Mouse (Mus musculus) forebrain, postnatal 0 days (tissue): ENCODE measurements around the gene Dnah9. TPM values are rescaled to one million over a fixed set of nuclear protein-coding genes. Genes with fewer than 3 reads are reported as not detected.
A peak's percentile ranks its signal among the peaks of the same experiment; 100 is the strongest.

ENCODE experiments used
- ATAC-seq: fragments of 200-750 bp; cut with Nextera tagmentation; 2 replicates; pipeline ENCODE4 v1.8.0; 2017; ENCODE audit warnings: mild to moderate bottlenecking, moderate library complexity
- DNase-seq: peaks from one replicate; pipeline ENCODE4 v3.0.0-alpha.2; 2015
- H3K27ac ChIP-seq: fragments of 300-500 bp; sonication (generic); 2 replicates; pipeline ENCODE4 v1.5.1; 2014; ENCODE audit warnings: low read depth, mild to moderate bottlenecking, antibody characterized with exemption, low read length, moderate library complexity, mixed read lengths
- H3K27me3 ChIP-seq: fragments of 300-500 bp; sonication (generic); 2 replicates; pipeline ENCODE4 v1.6.1; 2014; ENCODE audit warnings: mild to moderate bottlenecking, low read length, mixed read lengths; ENCODE audit not compliant: insufficient read depth
- H3K36me3 ChIP-seq: fragments of 300-500 bp; sonication (generic); 2 replicates; pipeline ENCODE4 v1.6.1; 2014; ENCODE audit warnings: mild to moderate bottlenecking, moderate library complexity; ENCODE audit not compliant: insufficient read depth
- H3K4me1 ChIP-seq: fragments of 300-500 bp; sonication (generic); 2 replicates; pipeline ENCODE4 v1.6.1; 2014; ENCODE audit warnings: antibody characterized with exemption; ENCODE audit not compliant: insufficient read depth
- H3K4me2 ChIP-seq: fragments of 300-500 bp; sonication (generic); 2 replicates; pipeline ENCODE4 v1.6.1; 2014; ENCODE audit warnings: low read depth, mild to moderate bottlenecking, moderate library complexity
- H3K4me3 ChIP-seq: fragments of 300-500 bp; sonication (generic); 2 replicates; pipeline ENCODE4 v1.5.1; 2014; ENCODE audit warnings: low read depth, low read length, mixed read lengths
- H3K9ac ChIP-seq: fragments of 300-500 bp; sonication (generic); 2 replicates; pipeline ENCODE4 v1.6.1; 2014; ENCODE audit warnings: mild to moderate bottlenecking
- H3K9me3 ChIP-seq: fragments of 300-500 bp; sonication (generic); 2 replicates; pipeline ENCODE4 v1.6.1; 2016; ENCODE audit warnings: low read length
- CTCF ChIP-seq: sonication (generic); IDR thresholded peaks from 2 replicates; pipeline ENCODE4 v1.5.1; 2016; ENCODE audit warnings: antibody characterized with exemption, control low read depth, low read depth
- WGBS: fragments of 180-500 bp; shearing (Covaris S2); extraction: QIAGEN DNeasy Blood & Tissue Kit; methylation state at CpG from one replicate; pipeline ENCODE4 v1.1.7; 2014; 5-methylcytosine and 5-hydroxymethylcytosine counted together
- polyA plus RNA-seq: library from polyadenylated mRNA; unstranded; fragments of >200 nt; fragmentation: Nextera tagmentation; extraction: Ambion mirVana; gene quantifications from 2 replicates; pipeline ENCODE4 v1.2.1, GENCODE M21; 2015
- total RNA-seq: library from RNA; depleted of rRNA; stranded (reverse); fragments of >200 nt; gene quantifications from 2 replicates; pipeline ENCODE4 v1.2.3, GENCODE M21; 2014

Gene Dnah9
- total and polyA plus RNA-seq, 2 experiments from 2014 or later = 2.3 to 4.0 TPM

GRCm38 (mm10) chr11:65820280-65820679, 348.1 kb downstream of the Dnah9 start:
- Histone ChIP-seq H3K4me3 (no peak overlapping the region), H3K9ac (no peak overlapping the region), H3K36me3 (peaks cover 34% of the 10 kb centered on the region), H3K27me3 (no peaks in the 10 kb centered on the region), H3K27ac (no peak overlapping the region), H3K4me1 (no peaks in the 10 kb centered on the region), H3K9me3 (no peaks in the 10 kb centered on the region), H3K4me2 (no peak overlapping the region)
- peak; percentile 78 for ATAC-seq
- TF ChIP-seq CTCF = peak; percentile 84
- WGBS = 68% methylated on average over 5 of the region's 5 CpGs
- DNase-seq = peak; percentile 65

- Histone ChIP-seq H3K9me3 (no peaks in the 10 kb centered on the region), H3K27ac (no peak overlapping the region), H3K27me3 (no peaks in the 10 kb centered on the region), H3K4me1 (no peaks in the 10 kb centered on the region), H3K36me3 (peaks cover 44% of the 10 kb centered on the region), H3K9ac (no peak overlapping the region), H3K4me2 (no peak overlapping the region), H3K4me3 (no peak overlapping the region)
- DNase-seq = no peak
- WGBS = 94% methylated on average over 1 of the region's 1 CpGs
- no peak for TF ChIP-seq CTCF
- no peak for ATAC-seq
Observed at GRCm38 (mm10) chr11:65818193-65818592, 350.2 kb downstream of the Dnah9 start.

- WGBS = 31% methylated on average over 6 of the region's 6 CpGs
- DNase-seq = peak; percentile 41
- Histone ChIP-seq H3K4me2 (no peak overlapping the region), H3K9me3 (no peaks in the 10 kb centered on the region), H3K27ac (no peak overlapping the region), H3K27me3 (no peaks in the 10 kb centered on the region), H3K4me3 (no peak overlapping the region), H3K9ac (no peak overlapping the region), H3K4me1 (no peaks in the 10 kb centered on the region), H3K36me3 (peaks cover 28% of the 10 kb centered on the region)
- no peak for TF ChIP-seq CTCF
- no peak; the same call in 1 of the 2 replicates for ATAC-seq
Observed at GRCm38 (mm10) chr11:65816237-65816636, 352.1 kb downstream of the Dnah9 start.

- Histone ChIP-seq H3K36me3 (peaks cover 23% of the 10 kb centered on the region), H3K4me1 (no peaks in the 10 kb centered on the region), H3K9ac (no peak overlapping the region), H3K27me3 (no peaks in the 10 kb centered on the region), H3K27ac (no peak overlapping the region), H3K4me2 (no peak overlapping the region), H3K9me3 (no peaks in the 10 kb centered on the region), H3K4me3 (no peak overlapping the region)
- TF ChIP-seq CTCF = no peak
- DNase-seq = no peak
- whole genome bisulfite sequencing = 81% methylated on average over 9 of the region's 9 CpGs
- no peak for ATAC-seq
Observed at GRCm38 (mm10) chr11:65814381-65814780, 354.0 kb downstream of the Dnah9 start.

GRCm38 (mm10) chr11:65812088-65812487, 356.3 kb downstream of the Dnah9 start:
- peaks cover 5% of the 10 kb centered on the region; the same call in 1 of the 2 replicates for H3K4me1 ChIP-seq
- WGBS = 22% methylated on average over 5 of the region's 5 CpGs
- H3K27me3 ChIP-seq = no peaks in the 10 kb centered on the region
- DNase-seq (no peak), ATAC-seq (no peak)
- no peak for TF ChIP-seq CTCF
- H3K4me2 ChIP-seq = no peak overlapping the region
- H3K4me3 ChIP-seq = no peak overlapping the region
- no peak overlapping the region for H3K27ac ChIP-seq
- H3K9ac ChIP-seq = no peak overlapping the region
- peaks cover 22% of the 10 kb centered on the region; the same call in 1 of the 2 replicates for H3K36me3 ChIP-seq
- H3K9me3 ChIP-seq = no peaks in the 10 kb centered on the region

DNA sequence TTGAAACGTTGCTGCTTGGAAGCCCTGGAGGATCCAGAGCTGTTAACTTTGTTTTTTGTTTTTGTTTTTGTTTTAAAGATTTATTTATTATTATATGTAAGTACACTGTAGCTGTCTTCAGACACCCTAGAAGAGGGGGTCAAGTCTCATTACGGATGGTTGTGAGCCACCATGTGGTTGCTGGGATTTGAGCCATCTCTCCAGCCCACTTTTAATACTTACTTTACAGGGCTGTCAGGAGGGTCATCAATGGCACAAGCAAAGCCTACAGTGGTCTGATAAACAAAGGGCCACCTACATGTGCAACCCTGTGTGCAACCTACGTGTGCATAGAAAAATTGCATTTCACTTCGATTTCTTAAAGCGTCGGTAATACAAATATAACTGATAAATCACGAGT, 360.8 kb downstream of the Dnah9 start:
- H3K4me1 ChIP-seq = peaks cover 5% of the 10 kb centered on the region; the same call in 1 of the 2 replicates
- TF ChIP-seq CTCF = no peak
- peak overlapping the region; percentile 62 for H3K4me2 ChIP-seq
- no peaks in the 10 kb centered on the region for H3K9me3 ChIP-seq
- H3K27me3 ChIP-seq = no peaks in the 10 kb centered on the region
- H3K36me3 ChIP-seq = no peaks in the 10 kb centered on the region
- peak overlapping the region; percentile 76 for H3K9ac ChIP-seq
- ATAC-seq (no peak; the same call in 1 of the 2 replicates), DNase-seq (no peak)
- 48% methylated on average over 7 of the region's 7 CpGs for WGBS
- H3K27ac ChIP-seq = no peak overlapping the region; the same call in 1 of the 2 replicates
- peak overlapping the region; percentile 72 for H3K4me3 ChIP-seq

DNA sequence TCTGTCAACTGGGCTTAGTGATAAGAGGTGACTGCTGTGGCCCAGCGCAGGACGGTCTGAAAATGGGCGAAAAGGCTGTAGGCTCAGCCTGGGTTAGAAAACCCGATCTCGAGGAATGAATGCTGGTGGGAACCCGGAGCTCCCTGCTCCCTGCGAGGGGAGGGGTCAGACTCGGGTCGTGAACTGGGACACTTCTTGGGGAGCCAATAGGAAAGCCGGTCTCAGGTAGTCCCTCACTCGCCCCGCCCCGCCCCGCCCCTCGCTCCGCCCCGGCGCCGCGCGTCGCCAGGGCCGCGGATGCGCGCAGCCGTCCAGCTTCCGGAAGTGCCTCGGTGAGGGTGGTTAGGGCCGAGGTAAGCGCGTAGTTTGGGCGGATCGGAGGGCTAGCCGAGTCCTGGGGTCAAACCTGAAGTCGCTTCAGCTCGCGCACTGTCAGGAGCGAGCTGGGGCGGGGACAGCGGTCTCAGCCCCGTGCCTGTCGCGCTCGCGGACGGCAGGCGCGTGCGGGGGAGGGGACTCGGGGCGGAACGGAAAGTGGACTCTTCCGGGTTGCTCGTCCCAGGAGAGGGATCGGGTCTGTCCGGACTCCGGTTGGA, 361.3 kb downstream of the Dnah9 start, which contains the start of gene Zkscan6:
Gene Zkscan6, plus strand, starts transcription at position 267 of the 596 bp plus-strand sequence.
- peaks cover 5% of the 10 kb centered on the region; the same call in 1 of the 2 replicates for H3K4me1 ChIP-seq
- H3K4me3 ChIP-seq = peak within 1 kb of the TSS; percentile 72
- peak within 1 kb of the TSS; percentile 62 for H3K4me2 ChIP-seq
- 2% methylated on average over 58 of the region's 58 CpGs for WGBS
- H3K27me3 ChIP-seq = no peaks in the 10 kb centered on the region
- H3K36me3 ChIP-seq = no peaks in the 10 kb centered on the region
- ATAC-seq = peak; percentile 98
- no peaks in the 10 kb centered on the region for H3K9me3 ChIP-seq
- no peak for TF ChIP-seq CTCF
- H3K27ac ChIP-seq = peak within 1 kb of the TSS; percentile 75
- H3K9ac ChIP-seq = peak within 1 kb of the TSS; percentile 76
- DNase-seq = peak; percentile 91
